Mouse (Mus musculus) ES-E14 (cell line): Measurements from ENCODE around the gene Hnf1a.

Experiments
- CHD2 ChIP-seq: IDR thresholded peaks from 2 replicates; pipeline ENCODE4 v1.6.1; 2014; ENCODE audit warnings: mild to moderate bottlenecking, low read depth, low read length, inconsistent platforms
- HCFC1 ChIP-seq: IDR thresholded peaks from 2 replicates; pipeline ENCODE4 v1.6.1; 2012; ENCODE audit warnings: low read length, inconsistent platforms, borderline replicate concordance; ENCODE audit not compliant: insufficient read depth
- MAFK ChIP-seq: IDR thresholded peaks from 2 replicates; pipeline ENCODE4 v1.6.1; 2014; ENCODE audit warnings: mild to moderate bottlenecking, low read depth, low read length, inconsistent platforms; ENCODE audit not compliant: insufficient read depth
- ZC3H11A ChIP-seq: IDR thresholded peaks from 2 replicates; pipeline ENCODE4 v1.6.1; 2012; ENCODE audit warnings: low read depth, mild to moderate bottlenecking, inconsistent platforms, low read length, borderline replicate concordance
- ZNF384 ChIP-seq: IDR thresholded peaks from 2 replicates; pipeline ENCODE4 v1.6.1; 2012; ENCODE audit warnings: low read depth, low read length, inconsistent platforms

GRCm38 (mm10) chr5:114902413-114902812, 68.5 kb downstream of the Hnf1a start:
- TF ChIP-seq CHD2 (no peak), ZC3H11A (peak; percentile 18; the same call in 1 of the 2 replicates), ZNF384 (no peak), HCFC1 (no peak), MAFK (no peak)
